Mouse (Mus musculus): ENCODE data around the gene Entpd1. TPM values are rescaled to one million over a fixed set of nuclear protein-coding genes. Genes with fewer than 3 reads are reported as not detected.

Entpd1 gene
- total RNA-seq (2023), result 6.7 TPM

GRCm38 (mm10) chr19:40611830-40612506 is at the start of gene Entpd1, which contains the start of gene Tctn3:
Entpd1 (plus strand) TSS chr19:40612366.
Tctn3 (minus strand) TSS chr19:40612233.

GRCm38 (mm10) chr19:40588293-40588654 is 23.9 kb upstream of the Entpd1 start, which contains the start of gene Aldh18a1:
Aldh18a1 (minus strand) TSS chr19:40588463.

DNA sequence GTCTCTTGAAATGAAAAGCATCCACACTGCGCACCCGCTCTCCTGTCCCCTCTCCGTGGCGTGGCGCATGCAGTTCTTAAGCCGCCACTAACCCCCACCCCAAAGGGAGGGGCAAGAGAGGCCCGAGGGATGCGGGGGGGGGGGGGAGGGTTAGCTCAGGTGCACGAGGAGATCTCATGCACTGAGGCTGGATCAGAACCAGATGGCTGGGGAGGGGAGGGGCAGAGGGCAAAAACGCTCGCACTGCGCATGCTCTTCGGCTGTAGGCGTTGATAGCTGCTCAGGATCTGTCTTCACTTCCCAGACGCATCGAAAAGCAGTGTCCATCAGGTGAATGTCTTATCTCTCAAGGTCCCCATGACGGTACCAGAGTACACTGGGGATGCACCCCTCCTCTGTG is 136.4 kb downstream of the Entpd1 start, which contains the start of gene Cc2d2b:
Gene Cc2d2b (plus strand): TSS at position 195 of the 400 bp plus-strand sequence.

Other genes with a start within 250 kb of the Entpd1 start
- 20.8 TPM for gene Sorbs1, start 98.6 kb upstream of the Entpd1 start, total RNA-seq (2023)
- 33.0 TPM for gene Aldh18a1, start 23.9 kb upstream of the Entpd1 start, total RNA-seq (2023)
- gene Tctn3, start 133 bp upstream of the Entpd1 start, total RNA-seq (2023), result 7.0 TPM
- gene Cc2d2b, start 136.4 kb downstream of the Entpd1 start, total RNA-seq (2023), result not detected
- gene Ccnj, start 218.9 kb downstream of the Entpd1 start, total RNA-seq (2023), result 6.2 TPM